Mouse (Mus musculus) lung, postnatal 36 days (tissue): Measurements from ENCODE around the gene Sbno2.
A peak's percentile ranks its signal among the peaks of the same experiment; 100 is the strongest.

Experiments
- DNase-seq: peaks from one replicate; pipeline ENCODE4 v3.0.0; 2022; ENCODE audit warnings: mixed read lengths

Gene Sbno2

DNA sequence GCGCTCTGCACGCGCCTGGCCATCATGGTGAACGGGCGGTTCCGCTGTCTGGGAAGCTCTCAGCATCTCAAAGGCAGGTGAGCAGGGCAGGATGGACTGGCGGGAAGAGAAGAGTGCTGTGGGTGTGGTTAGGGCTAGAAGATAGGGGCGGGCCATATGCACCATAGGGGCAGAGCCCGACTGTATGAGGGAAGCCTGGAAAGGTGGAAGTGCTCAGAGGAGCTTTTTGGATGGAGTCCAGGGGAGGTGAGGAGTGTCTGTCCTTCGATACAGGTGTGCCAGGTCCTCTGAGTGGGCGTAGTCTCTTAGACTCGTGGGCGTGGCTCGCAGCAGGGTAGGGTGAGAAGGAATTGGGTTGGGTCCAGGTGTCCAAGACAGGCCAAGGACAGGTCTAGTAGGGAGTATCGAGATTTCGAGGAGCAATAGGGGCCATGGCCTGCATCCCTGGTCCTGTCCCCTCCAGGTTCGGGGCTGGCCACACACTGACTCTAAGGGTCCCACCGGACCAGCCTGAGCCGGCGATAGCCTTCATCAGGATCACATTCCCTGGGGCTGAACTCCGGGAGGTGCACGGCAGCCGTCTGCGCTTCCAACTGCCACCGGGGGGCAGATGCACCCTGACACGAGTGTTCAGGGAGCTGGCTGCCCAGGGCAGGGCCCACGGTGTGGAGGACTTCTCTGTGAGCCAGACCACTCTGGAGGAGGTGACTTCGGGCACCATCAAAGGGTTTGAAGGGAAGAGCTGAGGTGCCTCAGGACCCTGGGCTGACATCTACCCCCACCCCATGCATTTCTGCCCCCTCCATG is 90.7 kb downstream of the Sbno2 start:
- DNase-seq, result peak; percentile 85

DNA sequence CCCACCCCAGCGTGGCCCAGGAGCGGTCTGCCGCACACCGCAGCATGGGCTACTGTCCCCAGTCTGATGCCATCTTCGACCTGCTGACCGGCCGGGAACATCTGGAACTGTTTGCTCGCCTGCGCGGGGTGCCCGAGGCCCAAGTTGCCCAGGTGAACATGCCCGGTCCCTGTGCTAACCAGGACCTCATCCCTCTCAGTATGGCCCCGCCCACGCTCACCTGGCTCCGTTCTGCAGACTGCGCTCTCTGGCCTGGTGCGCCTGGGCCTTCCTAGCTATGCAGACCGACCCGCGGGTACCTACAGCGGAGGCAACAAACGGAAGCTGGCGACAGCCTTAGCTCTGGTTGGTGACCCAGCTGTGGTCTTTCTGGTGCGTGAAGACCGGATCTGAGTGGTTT is 91.8 kb downstream of the Sbno2 start:
- no peak for DNase-seq

DNA sequence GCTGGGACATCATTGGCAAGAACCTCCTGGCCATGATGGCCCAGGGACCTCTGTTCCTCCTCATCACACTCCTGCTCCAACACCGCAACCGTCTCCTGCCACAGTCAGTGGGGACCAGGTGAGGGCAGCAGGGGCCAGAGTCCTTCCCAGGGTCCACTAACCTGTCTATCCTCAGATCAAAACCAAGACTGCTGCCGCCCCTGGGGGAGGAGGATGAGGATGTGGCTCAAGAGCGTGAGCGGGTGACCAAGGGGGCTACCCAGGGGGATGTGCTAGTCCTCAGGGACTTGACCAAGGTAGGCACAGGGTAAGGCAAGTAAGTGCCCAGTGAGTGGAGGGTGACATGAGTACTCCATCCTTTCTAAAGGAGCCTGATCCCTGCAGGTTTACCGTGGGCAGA is 93.6 kb downstream of the Sbno2 start:
- no peak for DNase-seq
